Mouse (Mus musculus) testis, adult 2 months (tissue): ENCODE results near the gene Cfap70. TPM values are rescaled to one million over a fixed set of nuclear protein-coding genes. Genes with fewer than 3 reads are reported as not detected.

Experiments
- H3K27ac ChIP-seq: fragments of 200-500 bp; 2 replicates; pipeline ENCODE4 v1.5.1; 2012; ENCODE audit warnings: low read depth, low read length; ENCODE audit not compliant: control insufficient read depth, insufficient read depth
- H3K27me3 ChIP-seq: fragments of 200-500 bp; 2 replicates; pipeline ENCODE4 v1.6.1; 2012; ENCODE audit warnings: mild to moderate bottlenecking, low read length, moderate library complexity; ENCODE audit not compliant: control insufficient read depth, insufficient read depth
- H3K36me3 ChIP-seq: fragments of 200-500 bp; 2 replicates; pipeline ENCODE4 v1.6.1; 2012; ENCODE audit warnings: mild to moderate bottlenecking, low read length; ENCODE audit not compliant: control insufficient read depth, insufficient read depth
- H3K4me1 ChIP-seq: fragments of 200-500 bp; 2 replicates; pipeline ENCODE4 v1.6.1; 2012; ENCODE audit warnings: low read length; ENCODE audit not compliant: control insufficient read depth, insufficient read depth
- H3K4me3 ChIP-seq: fragments of 200-500 bp; 2 replicates; pipeline ENCODE4 v1.5.1; 2012; ENCODE audit warnings: low read depth, mild to moderate bottlenecking, low read length, moderate library complexity, mixed read lengths; ENCODE audit not compliant: control insufficient read depth
- CTCF ChIP-seq: fragments of 200-500 bp; IDR thresholded peaks from 2 replicates; pipeline ENCODE4 v1.5.1; 2012; ENCODE audit warnings: low read depth, mild to moderate bottlenecking, inconsistent platforms, low read length, moderate library complexity; ENCODE audit not compliant: control insufficient read depth, insufficient read depth, insufficient replicate concordance
- POLR2A ChIP-seq: fragments of 200-500 bp; IDR thresholded peaks from 2 replicates; pipeline ENCODE4 v1.6.1; 2012; ENCODE audit warnings: low read depth, mild to moderate bottlenecking, inconsistent platforms, low read length, moderate library complexity; ENCODE audit not compliant: control insufficient read depth
- polyA plus RNA-seq: library from polyadenylated mRNA; depleted of rRNA; stranded (reverse); fragments of >200 nt; gene quantifications from 2 replicates; pipeline ENCODE4 v1.2.3, GENCODE M21; 2012

The Cfap70 gene
- polyA plus RNA-seq, 1 experiment, result 56.7 TPM

- H3K4me3 ChIP-seq, result peak overlapping the region; percentile 99; the same call in 1 of the 2 replicates
- H3K27ac ChIP-seq, result no peak overlapping the region
- TF ChIP-seq CTCF, result no peak
- TF ChIP-seq POLR2A, result no peak
- peaks cover 3% of the 10 kb centered on the region for H3K4me1 ChIP-seq
- H3K36me3 ChIP-seq, result no peaks in the 10 kb centered on the region
- H3K27me3 ChIP-seq, result no peaks in the 10 kb centered on the region
Observed at GRCm38 (mm10) chr14:20389446-20390079, 62.5 kb downstream of the Cfap70 start.

GRCm38 (mm10) chr14:20388441-20389129, 63.4 kb downstream of the Cfap70 start, which contains the start of gene Dnajc9:
Dnajc9 (minus strand) TSS chr14:20388910.
- TF ChIP-seq POLR2A (peak; percentile 89), CTCF (no peak)
- H3K4me3 ChIP-seq, result peak within 1 kb of the TSS; percentile 99
- H3K36me3 ChIP-seq, result no peaks in the 10 kb centered on the region
- no peaks in the 10 kb centered on the region for H3K27me3 ChIP-seq
- H3K4me1 ChIP-seq, result peaks cover under 1% of the 10 kb centered on the region
- peak within 1 kb of the TSS; percentile 95 for H3K27ac ChIP-seq

DNA sequence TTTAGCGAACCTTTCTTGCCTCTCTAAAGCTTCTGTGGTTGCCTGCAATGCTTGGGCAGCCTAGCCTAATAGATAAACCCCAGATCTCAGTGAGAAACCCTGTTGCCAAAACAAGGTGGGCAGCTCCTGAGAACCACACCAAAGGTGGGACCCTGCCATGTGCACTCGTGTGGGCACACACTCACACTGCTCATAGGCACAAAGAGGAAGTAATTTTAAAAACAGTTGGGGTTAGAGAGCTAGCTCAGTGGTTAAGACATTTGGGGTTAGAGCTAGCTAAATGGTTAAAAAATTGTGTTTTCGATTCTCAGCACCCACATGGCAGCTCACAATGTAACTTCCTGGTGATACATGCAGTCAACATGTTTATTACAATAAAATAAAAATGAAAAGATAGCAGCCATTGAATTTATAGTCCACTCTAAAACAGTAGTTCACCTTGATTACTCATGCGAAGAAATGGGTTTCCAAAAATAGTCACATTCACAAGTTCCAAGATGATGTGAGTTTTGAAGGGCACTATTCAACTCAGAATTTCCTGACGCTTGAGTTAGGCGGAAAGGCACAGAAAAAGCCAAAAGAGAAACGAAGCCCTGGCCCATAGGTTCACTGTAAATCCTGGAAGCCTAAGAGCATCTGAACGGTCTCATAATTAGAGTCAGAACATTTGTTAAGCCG, 72.1 kb downstream of the Cfap70 start:
- Histone ChIP-seq H3K27me3 (no peaks in the 10 kb centered on the region), H3K4me1 (no peaks in the 10 kb centered on the region), H3K36me3 (no peaks in the 10 kb centered on the region; the same call in 1 of the 2 replicates), H3K27ac (no peak overlapping the region), H3K4me3 (no peak overlapping the region)
- TF ChIP-seq POLR2A (no peak), CTCF (no peak)

DNA sequence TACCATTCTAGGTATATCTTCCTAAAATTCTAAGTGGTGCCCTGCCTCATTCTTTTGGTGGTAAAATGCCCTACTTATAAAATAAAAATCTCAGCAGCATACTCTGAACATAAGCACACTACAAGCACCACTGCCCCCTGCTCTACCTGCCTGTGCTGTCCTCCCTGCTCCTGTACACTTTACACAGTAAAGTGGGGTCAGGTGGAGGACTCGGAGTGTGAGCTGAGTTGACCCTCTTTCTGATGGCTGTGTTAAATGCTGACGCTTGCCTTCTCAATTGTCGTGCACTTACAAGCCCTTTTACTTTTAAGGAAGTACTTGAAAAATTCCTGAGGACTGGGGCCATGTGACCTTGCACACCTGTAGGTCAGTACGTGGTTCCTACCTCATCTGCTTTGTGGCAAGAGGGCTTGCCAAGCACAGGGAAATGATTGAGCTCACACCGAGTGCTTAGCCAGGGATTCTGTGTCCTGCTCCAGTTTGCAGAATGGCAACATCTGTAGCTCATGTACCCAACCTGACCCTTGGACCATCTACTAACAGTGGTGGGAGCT, 72.9 kb downstream of the Cfap70 start:
- H3K27me3 ChIP-seq, result no peaks in the 10 kb centered on the region
- H3K4me3 ChIP-seq, result no peak overlapping the region
- no peak for TF ChIP-seq POLR2A
- no peak for TF ChIP-seq CTCF
- H3K27ac ChIP-seq, result no peak overlapping the region
- no peaks in the 10 kb centered on the region; the same call in 1 of the 2 replicates for H3K36me3 ChIP-seq
- no peaks in the 10 kb centered on the region for H3K4me1 ChIP-seq

- Histone ChIP-seq H3K36me3 (no peaks in the 10 kb centered on the region; the same call in 1 of the 2 replicates), H3K27me3 (no peaks in the 10 kb centered on the region), H3K27ac (no peak overlapping the region), H3K4me1 (no peaks in the 10 kb centered on the region), H3K4me3 (no peak overlapping the region)
- TF ChIP-seq CTCF (peak; percentile 57; the same call in 1 of the 2 replicates), POLR2A (no peak)
Observed at GRCm38 (mm10) chr14:20378313-20379061, 73.5 kb downstream of the Cfap70 start.

- TF ChIP-seq POLR2A (no peak), CTCF (no peak)
- H3K4me3 ChIP-seq, result no peak overlapping the region
- H3K36me3 ChIP-seq, result no peaks in the 10 kb centered on the region; the same call in 1 of the 2 replicates
- no peaks in the 10 kb centered on the region for H3K27me3 ChIP-seq
- no peaks in the 10 kb centered on the region for H3K4me1 ChIP-seq
- no peak overlapping the region; the same call in 1 of the 2 replicates for H3K27ac ChIP-seq
Observed at GRCm38 (mm10) chr14:20377112-20377521, 74.9 kb downstream of the Cfap70 start.
